Mouse (Mus musculus) CH12.LX (cell line): ENCODE measurements around the gene Sept10. TPM values are rescaled to one million over a fixed set of nuclear protein-coding genes. Genes with fewer than 3 reads are reported as not detected.

Experiments
- DNase-seq: peaks from one replicate; pipeline ENCODE4 v3.0.0-alpha.2; 2013; ENCODE audit errors: extremely low read depth
- H3K27ac ChIP-seq: 2 replicates; pipeline ENCODE4 v1.5.1; 2012; ENCODE audit warnings: low read depth, mild to moderate bottlenecking, control low read depth, moderate library complexity; ENCODE audit not compliant: insufficient read depth
- H3K27me3 ChIP-seq: replicated peaks from 2 replicates; pipeline ENCODE3; 2012; ENCODE audit warnings: inconsistent platforms
- H3K36me3 ChIP-seq, 2 experiments: replicated peaks in 1 of 2; 2 replicates each; pipeline versions ENCODE3 to v1.6.1; 2012; ENCODE audit warnings: inconsistent platforms in 1 of 2, low read length in 1 of 2, mild to moderate bottlenecking in 1 of 2, mixed read lengths in 1 of 2, moderate library complexity in 1 of 2; ENCODE audit not compliant: control insufficient read depth in 1 of 2, insufficient read depth in 1 of 2
- H3K4me1 ChIP-seq, 2 experiments: 2 replicates each; pipeline ENCODE4 v1.6.1; 2012; ENCODE audit warnings: inconsistent platforms in 1 of 2, moderate library complexity in 1 of 2; ENCODE audit not compliant: insufficient read depth in 2 of 2, control insufficient read depth in 1 of 2
- H3K4me2 ChIP-seq: 2 replicates; pipeline ENCODE4 v1.6.1; 2012; ENCODE audit warnings: low read depth, mild to moderate bottlenecking, control low read depth; ENCODE audit not compliant: poor library complexity, insufficient read depth, severe bottlenecking
- H3K4me3 ChIP-seq, 3 experiments: fragments of 150-350 bp in 1 of 3; sonication (generic) in 1 of 3; replicated peaks in 1 of 3; 2 replicates each; pipeline versions ENCODE3 to v1.5.1; 2011 to 2012; ENCODE audit warnings: low read depth in 2 of 3, low read length in 2 of 3, mild to moderate bottlenecking in 2 of 3, moderate library complexity in 2 of 3, control low read depth in 1 of 3, improper control_type of control experiment in 1 of 3, inconsistent platforms in 1 of 3, mixed read lengths in 1 of 3; ENCODE audit not compliant: poor library complexity in 1 of 3
- H3K79me2 ChIP-seq: replicated peaks from 2 replicates; pipeline ENCODE4 v1.6.1; 2012; ENCODE audit warnings: mild to moderate bottlenecking, moderate library complexity; ENCODE audit not compliant: control insufficient read depth, poor library complexity, insufficient read depth, severe bottlenecking; ENCODE audit errors: extremely low read depth
- H3K9ac ChIP-seq: 2 replicates; pipeline ENCODE4 v1.6.1; 2012; ENCODE audit warnings: low read depth, mild to moderate bottlenecking, control low read depth, moderate library complexity; ENCODE audit not compliant: insufficient read depth
- H3K9me3 ChIP-seq: replicated peaks from 2 replicates; pipeline ENCODE3; 2012; ENCODE audit warnings: low read length, inconsistent platforms, mixed read lengths
- CTCF ChIP-seq, 2 experiments: IDR thresholded peaks in 1 of 2; conservative IDR thresholded peaks in 1 of 2; 2 replicates each; pipeline ENCODE4 v1.5.1; 2011 to 2012; ENCODE audit warnings: low read depth in 2 of 2, low read length in 2 of 2, improper control_type of control experiment in 1 of 2, inconsistent platforms in 1 of 2, mild to moderate bottlenecking in 1 of 2, moderate library complexity in 1 of 2
- EP300 ChIP-seq: IDR thresholded peaks from 2 replicates; pipeline ENCODE4 v1.6.1; 2011; ENCODE audit warnings: low read length, improper control_type of control experiment
- ETS1 ChIP-seq: conservative IDR thresholded peaks from 2 replicates; pipeline ENCODE4 v1.6.1; 2012; ENCODE audit warnings: low read depth, mild to moderate bottlenecking, inconsistent platforms, low read length, improper control_type of control experiment, moderate library complexity
- JUN ChIP-seq: IDR thresholded peaks from 2 replicates; pipeline ENCODE4 v1.6.1; 2011; ENCODE audit warnings: low read depth, mild to moderate bottlenecking, low read length, improper control_type of control experiment, moderate library complexity; ENCODE audit not compliant: insufficient read depth
- KAT2A ChIP-seq: IDR thresholded peaks from 2 replicates; pipeline ENCODE4 v1.6.1; 2012; ENCODE audit warnings: low read length, improper control_type of control experiment, inconsistent platforms; ENCODE audit not compliant: insufficient replicate concordance
- MAFK ChIP-seq: IDR thresholded peaks from 2 replicates; pipeline ENCODE4 v1.6.1; 2011; ENCODE audit warnings: low read length, improper control_type of control experiment; ENCODE audit not compliant: insufficient replicate concordance
- MAX ChIP-seq: IDR thresholded peaks from 2 replicates; pipeline ENCODE4 v1.6.1; 2011; ENCODE audit warnings: low read length, improper control_type of control experiment
- MXI1 ChIP-seq: IDR thresholded peaks from 2 replicates; pipeline ENCODE4 v1.6.1; 2011; ENCODE audit warnings: mild to moderate bottlenecking, low read depth, low read length, improper control_type of control experiment
- NELFE ChIP-seq: IDR thresholded peaks from 2 replicates; pipeline ENCODE4 v1.6.1; 2011; ENCODE audit warnings: low read depth, low read length, improper control_type of control experiment
- NRF1 ChIP-seq: IDR thresholded peaks from 2 replicates; pipeline ENCODE4 v1.6.1; 2014; ENCODE audit warnings: low read depth, mild to moderate bottlenecking, inconsistent platforms, low read length, improper control_type of control experiment, moderate library complexity
- PAX5 ChIP-seq: IDR thresholded peaks from 2 replicates; pipeline ENCODE4 v1.6.1; 2012; ENCODE audit warnings: low read length, inconsistent platforms, mixed read lengths
- POLR2A ChIP-seq: IDR thresholded peaks from 2 replicates; pipeline ENCODE4 v1.6.1; 2011; ENCODE audit warnings: low read depth, mild to moderate bottlenecking, improper control_type of control experiment, low read length
- POLR2AphosphoS2 ChIP-seq: IDR thresholded peaks from 2 replicates; pipeline ENCODE4 v1.6.1; 2011; ENCODE audit warnings: low read depth, low read length, improper control_type of control experiment
- RAD21 ChIP-seq: IDR thresholded peaks from 2 replicates; pipeline ENCODE4 v1.6.1; 2011; ENCODE audit warnings: low read depth, mild to moderate bottlenecking, low read length, improper control_type of control experiment, moderate library complexity
- RCOR1 ChIP-seq: conservative IDR thresholded peaks from 2 replicates; pipeline ENCODE4 v1.6.1; 2012; ENCODE audit warnings: low read depth, mild to moderate bottlenecking, inconsistent platforms, low read length, improper control_type of control experiment
- SIN3A ChIP-seq: IDR thresholded peaks from 2 replicates; pipeline ENCODE4 v1.6.1; 2012; ENCODE audit warnings: low read length, improper control_type of control experiment, inconsistent platforms
- TBP ChIP-seq: conservative IDR thresholded peaks from 2 replicates; pipeline ENCODE4 v1.6.1; 2011; ENCODE audit warnings: low read depth, low read length, improper control_type of control experiment
- UBTF ChIP-seq: IDR thresholded peaks from 2 replicates; pipeline ENCODE4 v1.6.1; 2012; ENCODE audit warnings: low read depth, mild to moderate bottlenecking, inconsistent platforms, low read length, improper control_type of control experiment, moderate library complexity
- USF2 ChIP-seq: conservative IDR thresholded peaks from 2 replicates; pipeline ENCODE4 v1.6.1; 2011; ENCODE audit warnings: low read depth, low read length, improper control_type of control experiment
- ZKSCAN1 ChIP-seq: IDR thresholded peaks from 2 replicates; pipeline ENCODE4 v1.6.1; 2012; ENCODE audit warnings: low read depth, inconsistent platforms, low read length, improper control_type of control experiment, borderline replicate concordance
- ZMIZ1 ChIP-seq: IDR thresholded peaks from 2 replicates; pipeline ENCODE4 v1.6.1; 2012; ENCODE audit warnings: low read depth, mild to moderate bottlenecking, inconsistent platforms, low read length, improper control_type of control experiment
- dilution Hi-C: fragments of 300-500 bp; cut with MboI; formaldehyde crosslinking; loops from 2 replicates; pipeline ENCODE4 v1.14.3; 2020; ENCODE audit warnings: low sequenced_read_pairs; ENCODE audit not compliant: extremely low pct_unique_long_range_greater_than_20kb, extremely low pct_ligation_motif_present
- in situ Hi-C: fragments of 300-500 bp; cut with MboI; formaldehyde crosslinking; loops from 3 replicates; pipeline ENCODE4 v1.14.3; 2019; ENCODE audit warnings: low sequenced_read_pairs, low pct_ligation_motif_present, low pct_unique_long_range_greater_than_20kb, mixed read lengths
- polyA plus RNA-seq: library from polyadenylated mRNA; unstranded; fragments of >175 nt; gene quantifications from 2 replicates; pipeline ENCODE4 v1.2.1, GENCODE M21; 2012; ENCODE audit warnings: low read depth; ENCODE audit not compliant: insufficient read length
- total RNA-seq, 2 experiments: library from RNA; depleted of rRNA; stranded (reverse); fragments of 300-350 nt in 1 of 2; fragments of >200 nt in 1 of 2; gene quantifications; 2 replicates each; pipeline ENCODE4 v1.2.3; 2012 to 2014

Gene Sept10
- total and polyA plus RNA-seq, 3 experiments, result 6.9 to 13.1 (median 10.3) TPM

- H3K9ac ChIP-seq, result no peak overlapping the region
- in situ Hi-C loops, result no loop called here
- no peak overlapping the region for H3K4me3 ChIP-seq
- H3K4me2 ChIP-seq, result no peak overlapping the region
- no peak for TF ChIP-seq TBP
- no peak for TF ChIP-seq JUN
- TF ChIP-seq MAX, result no peak
- TF ChIP-seq ETS1, result no peak
- TF ChIP-seq POLR2A, result no peak
- DNase-seq, result peak; percentile 6
- no peaks in the 10 kb centered on the region for H3K9me3 ChIP-seq
- no peaks in the 10 kb centered on the region for H3K27me3 ChIP-seq
- H3K4me1 ChIP-seq, result peaks cover 10 to 19% of the 10 kb centered on the region in 2 experiments
- peaks cover 0 to 13% of the 10 kb centered on the region in 2 experiments for H3K36me3 ChIP-seq
- no peak overlapping the region for H3K27ac ChIP-seq
- dilution Hi-C loops, result no loop called here
- no peaks in the 10 kb centered on the region for H3K79me2 ChIP-seq
Measured at GRCm38 (mm10) chr10:59194891-59195290, 26.8 kb downstream of the Sept10 start.

- dilution Hi-C loops, result no loop called here
- Histone ChIP-seq H3K9me3 (no peaks in the 10 kb centered on the region), H3K36me3 (peaks cover 3 to 12% of the 10 kb centered on the region in 2 experiments)
Measured at GRCm38 (mm10) chr10:59182306-59182705, 39.3 kb downstream of the Sept10 start.

GRCm38 (mm10) chr10:59179620-59180019 is 42.0 kb downstream of the Sept10 start:
- H3K4me2 ChIP-seq, result no peak overlapping the region
- H3K27ac ChIP-seq, result no peak overlapping the region
- no peaks in the 10 kb centered on the region for H3K27me3 ChIP-seq
- H3K36me3 ChIP-seq, result peaks cover 3 to 18% of the 10 kb centered on the region in 2 experiments
- dilution Hi-C loops (no loop called here), in situ Hi-C loops (no loop called here)
- no peaks in the 10 kb centered on the region for H3K4me1 ChIP-seq
- H3K79me2 ChIP-seq, result no peaks in the 10 kb centered on the region
- no peak for TF ChIP-seq SIN3A
- TF ChIP-seq RCOR1, result no peak
- no peak overlapping the region for H3K4me3 ChIP-seq
- H3K9me3 ChIP-seq, result no peaks in the 10 kb centered on the region
- no peak for DNase-seq
- no peak overlapping the region for H3K9ac ChIP-seq

More at GRCm38 (mm10) chr10:59182306-59182705, 39.3 kb downstream of the Sept10 start:
- no peak for DNase-seq
- H3K27me3 ChIP-seq, result no peaks in the 10 kb centered on the region
- H3K4me1 ChIP-seq, result no peaks in the 10 kb centered on the region
- no peak overlapping the region for H3K4me2 ChIP-seq
- H3K9ac ChIP-seq, result no peak overlapping the region
- no peak overlapping the region for H3K4me3 ChIP-seq
- in situ Hi-C loops, result no loop called here
- H3K79me2 ChIP-seq, result no peaks in the 10 kb centered on the region
- H3K27ac ChIP-seq, result no peak overlapping the region
- TF ChIP-seq SIN3A (no peak), PAX5 (no peak), JUN (no peak), POLR2AphosphoS2 (no peak), MAX (no peak), MAFK (no peak), USF2 (no peak), NRF1 (no peak), CTCF (conservative IDR thresholded peaks at IDR 0.05 in 1 of 2, IDR thresholded peaks at IDR 0.05 in 1 of 2; ENCODE audit: low read depth in 2 of 2, low read length in 2 of 2) (no peak), UBTF (no peak), RAD21 (no peak), ZKSCAN1 (no peak), KAT2A (no peak), ZMIZ1 (no peak), MXI1 (no peak), NELFE (no peak), EP300 (no peak), POLR2A (no peak)
